Mouse (Mus musculus): ENCODE measurements around the gene Atp6v1f.

GRCm38 (mm10) chr6:29432676-29433037 lies 34.9 kb upstream of the Atp6v1f start:
- TF ChIP-seq GATA1 (IDR thresholded peaks at IDR 0.05; ENCODE audit: borderline replicate concordance, low read length) = no peak
- TF ChIP-seq FLI1 (IDR thresholded peaks at IDR 0.05; ENCODE audit: low read length) = no peak

All from megakaryocyte, embryonic 14.5 days (primary cell).